Mouse (Mus musculus) neural tube, embryonic 14.5 days (tissue): Measurements from ENCODE around the gene Zfp706. TPM values are rescaled to one million over a fixed set of nuclear protein-coding genes. Genes with fewer than 3 reads are reported as not detected.

Source experiments
- ATAC-seq: fragments of 200-750 bp; cut with Nextera tagmentation; 2 replicates; pipeline ENCODE4 v1.8.0; 2017; ENCODE audit warnings: low read depth, mild to moderate bottlenecking, moderate TSS enrichment, moderate library complexity
- H3K27ac ChIP-seq: fragments of 300-500 bp; sonication (generic); 2 replicates; pipeline ENCODE4 v1.5.1; 2014; ENCODE audit warnings: low read depth, mild to moderate bottlenecking, control low read depth, low read length, moderate library complexity, mixed read lengths
- H3K27me3 ChIP-seq: fragments of 300-500 bp; sonication (generic); 2 replicates; pipeline ENCODE4 v1.6.1; 2014; ENCODE audit warnings: low read length; ENCODE audit not compliant: control insufficient read depth, insufficient read depth
- H3K36me3 ChIP-seq: fragments of 300-500 bp; sonication (generic); 2 replicates; pipeline ENCODE4 v1.6.1; 2014; ENCODE audit warnings: low read length, mixed read lengths; ENCODE audit not compliant: control insufficient read depth, insufficient read depth
- H3K4me1 ChIP-seq: fragments of 300-500 bp; sonication (generic); 2 replicates; pipeline ENCODE4 v1.6.1; 2014; ENCODE audit warnings: low read length; ENCODE audit not compliant: control insufficient read depth, insufficient read depth
- H3K4me2 ChIP-seq: fragments of 300-500 bp; sonication (generic); 2 replicates; pipeline ENCODE4 v1.6.1; 2014; ENCODE audit warnings: mild to moderate bottlenecking, low read depth, low read length, control low read depth
- H3K4me3 ChIP-seq: fragments of 300-500 bp; sonication (generic); 2 replicates; pipeline ENCODE4 v1.5.1; 2014; ENCODE audit warnings: low read depth, low read length, control low read depth, mixed read lengths
- H3K9ac ChIP-seq: fragments of 300-500 bp; sonication (generic); replicated peaks from 2 replicates; pipeline ENCODE4 v1.6.1; 2014; ENCODE audit warnings: low read depth, mild to moderate bottlenecking, control low read depth, low read length, mixed read lengths
- H3K9me3 ChIP-seq: fragments of 300-500 bp; sonication (generic); 2 replicates; pipeline ENCODE4 v1.6.1; 2016; ENCODE audit warnings: low read length; ENCODE audit not compliant: control insufficient read depth
- WGBS: fragments of 180-500 bp; shearing (Covaris S2); extraction: QIAGEN DNeasy Blood & Tissue Kit; methylation state at CpG from one replicate; pipeline ENCODE4 v1.1.7; 2014; 5-methylcytosine and 5-hydroxymethylcytosine counted together
- polyA plus RNA-seq: library from polyadenylated mRNA; unstranded; fragments of >200 nt; fragmentation: Nextera tagmentation; extraction: Ambion mirVana; gene quantifications from 2 replicates; pipeline ENCODE4 v1.2.1, GENCODE M21; 2014

The Zfp706 gene
- polyA plus RNA-seq, 1 experiment from 2014 or later: 463 TPM

DNA sequence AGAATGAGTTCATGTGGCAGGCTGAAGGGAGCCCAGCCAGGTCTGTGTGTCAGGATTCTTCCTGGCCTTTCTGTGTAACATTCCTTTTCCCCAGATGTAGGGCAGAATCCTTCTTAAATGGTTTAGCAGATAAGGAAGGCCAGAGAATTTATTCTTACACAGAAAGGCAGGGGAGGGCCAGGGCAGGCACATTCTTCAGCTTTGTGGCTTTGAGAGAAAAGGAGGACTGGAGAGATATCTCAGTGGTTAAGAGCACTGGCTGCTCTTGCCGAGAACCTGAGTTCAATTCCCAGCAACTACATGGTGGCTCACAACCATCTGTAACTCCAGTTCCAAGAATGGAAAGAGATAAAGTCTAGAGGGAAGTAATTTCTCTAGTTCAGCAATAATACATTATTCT, 31.1 kb upstream of the Zfp706 start:
- H3K4me2 ChIP-seq: no peak overlapping the region
- H3K9me3 ChIP-seq: no peaks in the 10 kb centered on the region
- H3K27ac ChIP-seq: no peak overlapping the region
- H3K27me3 ChIP-seq: no peaks in the 10 kb centered on the region
- H3K36me3 ChIP-seq: no peaks in the 10 kb centered on the region
- no peak for ATAC-seq
- WGBS: 60% methylated on average over 1 of the region's 1 CpGs
- H3K9ac ChIP-seq: no peak overlapping the region
- H3K4me3 ChIP-seq: no peak overlapping the region
- H3K4me1 ChIP-seq: 0 out of 2 replicates have a peak, but pooled peaks cover 2% of the 10 kb centered on the region

GRCm38 (mm10) chr15:37037704-37038103, 30.1 kb upstream of the Zfp706 start:
- Histone ChIP-seq H3K27ac (no peak overlapping the region), H3K27me3 (no peaks in the 10 kb centered on the region), H3K9ac (no peak overlapping the region), H3K36me3 (no peaks in the 10 kb centered on the region), H3K4me3 (no peak overlapping the region), H3K4me1 (0 out of 2 replicates have a peak, but pooled peaks cover 2% of the 10 kb centered on the region), H3K4me2 (no peak overlapping the region), H3K9me3 (no peaks in the 10 kb centered on the region)
- WGBS: 92% methylated on average over 3 of the region's 3 CpGs
- no peak for ATAC-seq

DNA sequence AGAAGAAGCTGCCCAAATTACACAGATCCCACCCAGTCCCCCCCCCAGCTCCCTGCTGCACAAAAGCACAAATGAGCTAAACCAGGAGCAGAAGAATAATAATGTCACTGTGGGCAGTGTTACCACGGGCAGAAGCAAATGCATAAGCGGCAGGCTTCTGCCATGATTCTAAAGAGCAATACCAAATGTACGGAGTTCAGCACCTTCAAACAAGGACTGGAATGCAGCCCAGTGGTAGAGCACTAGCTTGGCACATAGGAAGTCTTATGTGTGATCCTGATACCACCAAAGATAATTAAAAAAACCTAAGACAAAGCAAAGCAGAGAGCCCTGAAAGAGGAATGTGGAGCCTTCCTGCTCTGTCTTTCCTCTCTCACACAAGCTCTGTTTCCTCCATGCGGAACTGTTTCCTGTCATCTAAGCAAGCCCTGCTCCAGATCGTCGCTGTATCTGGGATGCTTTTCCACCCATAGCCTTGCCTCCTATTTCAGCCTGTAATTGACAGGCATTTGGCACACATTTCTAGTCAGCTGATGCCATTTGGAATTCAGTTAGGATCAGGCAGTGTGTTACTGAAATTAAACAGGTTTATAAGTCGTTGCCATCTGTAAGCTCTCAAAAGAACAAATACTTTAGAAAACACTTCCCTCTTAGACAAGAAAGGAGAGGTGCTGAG, 29.0 kb upstream of the Zfp706 start:
- Histone ChIP-seq H3K9me3 (no peaks in the 10 kb centered on the region), H3K4me1 (peaks cover 6% of the 10 kb centered on the region; the same call in 1 of the 2 replicates), H3K27me3 (no peaks in the 10 kb centered on the region), H3K4me2 (no peak overlapping the region), H3K9ac (no peak overlapping the region), H3K4me3 (no peak overlapping the region), H3K36me3 (no peaks in the 10 kb centered on the region), H3K27ac (no peak overlapping the region)
- ATAC-seq: peak; percentile 28; the same call in 1 of the 2 replicates
- WGBS: 56% methylated on average over 7 of the region's 7 CpGs

- WGBS: 84% methylated on average over 2 of the region's 2 CpGs
Measured at GRCm38 (mm10) chr15:37034155-37034554, 26.6 kb upstream of the Zfp706 start.

GRCm38 (mm10) chr15:37033431-37033830, 25.9 kb upstream of the Zfp706 start:
- H3K27me3 ChIP-seq: no peaks in the 10 kb centered on the region
- no peak overlapping the region for H3K4me2 ChIP-seq
- H3K9me3 ChIP-seq: no peaks in the 10 kb centered on the region
- H3K4me1 ChIP-seq: peaks cover 7% of the 10 kb centered on the region; the same call in 1 of the 2 replicates
- no peaks in the 10 kb centered on the region for H3K36me3 ChIP-seq
- no peak overlapping the region for H3K9ac ChIP-seq
- WGBS: 86% methylated on average over 2 of the region's 2 CpGs
- no peak for ATAC-seq
- H3K27ac ChIP-seq: no peak overlapping the region
- no peak overlapping the region for H3K4me3 ChIP-seq

More at GRCm38 (mm10) chr15:37034155-37034554, 26.6 kb upstream of the Zfp706 start:
- H3K4me2 ChIP-seq: no peak overlapping the region
- H3K4me3 ChIP-seq: no peak overlapping the region
- no peaks in the 10 kb centered on the region for H3K9me3 ChIP-seq
- H3K36me3 ChIP-seq: no peaks in the 10 kb centered on the region
- no peak for ATAC-seq
- H3K27me3 ChIP-seq: no peaks in the 10 kb centered on the region
- no peak overlapping the region for H3K9ac ChIP-seq
- H3K4me1 ChIP-seq: peaks cover 7% of the 10 kb centered on the region; the same call in 1 of the 2 replicates
- H3K27ac ChIP-seq: no peak overlapping the region

- H3K4me2 ChIP-seq: no peak overlapping the region
- WGBS: 27% methylated on average over 6 of the region's 6 CpGs
- no peak overlapping the region for H3K9ac ChIP-seq
- peaks cover 6% of the 10 kb centered on the region; the same call in 1 of the 2 replicates for H3K4me1 ChIP-seq
- no peaks in the 10 kb centered on the region for H3K27me3 ChIP-seq
- H3K27ac ChIP-seq: no peak overlapping the region
- peak; percentile 80 for ATAC-seq
- no peak overlapping the region for H3K4me3 ChIP-seq
- H3K9me3 ChIP-seq: no peaks in the 10 kb centered on the region
- H3K36me3 ChIP-seq: no peaks in the 10 kb centered on the region
Measured at GRCm38 (mm10) chr15:37031334-37032150, 24.0 kb upstream of the Zfp706 start.

DNA sequence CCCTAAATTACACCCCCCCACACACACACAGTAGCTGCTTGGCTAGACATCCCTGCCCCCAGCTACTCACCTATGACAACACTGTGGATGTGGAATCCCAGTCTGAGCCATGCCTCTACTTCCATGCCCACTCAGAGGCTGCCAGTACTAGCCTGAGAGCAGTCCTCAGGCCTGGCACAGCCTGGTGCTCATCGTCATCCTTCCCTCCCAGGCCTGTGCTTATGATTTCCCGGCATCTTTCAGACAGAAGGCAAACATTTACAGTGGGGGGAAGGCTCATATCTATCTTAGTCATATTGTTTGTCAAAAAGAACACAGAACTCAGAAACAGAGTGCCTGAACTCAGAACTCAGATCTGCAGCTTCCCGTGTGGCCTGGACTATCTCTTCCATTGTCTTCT, 23.4 kb upstream of the Zfp706 start:
- Histone ChIP-seq H3K9ac (no peak overlapping the region), H3K4me2 (no peak overlapping the region), H3K4me3 (no peak overlapping the region), H3K4me1 (peaks cover 4% of the 10 kb centered on the region; the same call in 1 of the 2 replicates), H3K27me3 (no peaks in the 10 kb centered on the region), H3K36me3 (no peaks in the 10 kb centered on the region), H3K27ac (no peak overlapping the region), H3K9me3 (no peaks in the 10 kb centered on the region)
- WGBS: 88% methylated on average over 3 of the region's 3 CpGs
- ATAC-seq: no peak

- H3K27me3 ChIP-seq: no peaks in the 10 kb centered on the region
- H3K9me3 ChIP-seq: no peaks in the 10 kb centered on the region
- H3K4me2 ChIP-seq: no peak overlapping the region
- H3K36me3 ChIP-seq: no peaks in the 10 kb centered on the region
- H3K4me1 ChIP-seq: peaks cover 4% of the 10 kb centered on the region; the same call in 1 of the 2 replicates
- no peak overlapping the region for H3K27ac ChIP-seq
- H3K4me3 ChIP-seq: no peak overlapping the region
- ATAC-seq: no peak
- no peak overlapping the region for H3K9ac ChIP-seq
Measured at GRCm38 (mm10) chr15:37027956-37028355, 20.4 kb upstream of the Zfp706 start.

DNA sequence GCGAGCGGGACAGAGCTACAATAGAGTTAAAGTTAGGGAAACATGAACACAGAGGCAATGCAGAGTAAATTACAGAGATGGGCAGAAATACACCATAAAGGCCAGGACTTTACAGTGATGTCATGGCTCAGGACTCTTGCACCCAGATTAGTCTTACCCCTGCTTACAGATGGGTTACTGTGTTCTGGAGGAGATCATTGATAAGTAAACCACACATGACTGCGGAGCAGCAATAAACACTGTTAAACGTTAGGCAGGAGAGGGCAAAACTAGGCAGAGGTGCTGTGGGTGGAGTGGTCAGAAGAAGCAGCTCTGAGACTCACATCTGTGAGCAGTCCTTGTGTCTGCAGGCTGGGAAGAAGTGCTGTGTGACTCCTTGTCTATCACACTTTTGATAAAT, 18.9 kb upstream of the Zfp706 start:
- no peaks in the 10 kb centered on the region; the same call in 1 of the 2 replicates for H3K4me1 ChIP-seq
- H3K9ac ChIP-seq: no peak overlapping the region
- H3K9me3 ChIP-seq: no peaks in the 10 kb centered on the region
- no peak overlapping the region for H3K27ac ChIP-seq
- 86% methylated on average over 4 of the region's 4 CpGs for WGBS
- H3K27me3 ChIP-seq: no peaks in the 10 kb centered on the region
- H3K36me3 ChIP-seq: no peaks in the 10 kb centered on the region
- H3K4me2 ChIP-seq: no peak overlapping the region
- no peak overlapping the region for H3K4me3 ChIP-seq
- ATAC-seq: no peak
